Mouse (Mus musculus): Measurements from ENCODE around the gene Cln5. TPM values are rescaled to one million over a fixed set of nuclear protein-coding genes. Genes with fewer than 3 reads are reported as not detected.

The Cln5 gene
- polyA plus RNA-seq, 1 experiment from 2014 or later, result 10.7 TPM

GRCm38 (mm10) chr14:103088624-103089023 lies 18.6 kb downstream of the Cln5 start:
- no peak for ATAC-seq
- 73% methylated on average over 6 of the region's 6 CpGs for WGBS

GRCm38 (mm10) chr14:103093236-103093635 lies 23.2 kb downstream of the Cln5 start:
- Histone ChIP-seq H3K36me3 (ENCODE audit: control insufficient read depth, insufficient read depth, low read length) (peaks cover 10% of the 10 kb centered on the region), H3K9me3 (replicated peaks; ENCODE audit: control insufficient read depth, low read length, poor library complexity, severe bottlenecking) (no peaks in the 10 kb centered on the region), H3K4me2 (ENCODE audit: low read length) (no peak overlapping the region), H3K4me3 (ENCODE audit: low read depth, low read length) (no peak overlapping the region), H3K27me3 (ENCODE audit: control insufficient read depth, insufficient read depth, low read depth, low read length) (no peaks in the 10 kb centered on the region), H3K4me1 (ENCODE audit: control insufficient read depth, insufficient read depth, low read length) (peaks cover 26% of the 10 kb centered on the region), H3K27ac (ENCODE audit: low read length) (no peak overlapping the region), H3K9ac (ENCODE audit: low read depth, low read length) (no peak overlapping the region)
- ATAC-seq, result no peak
- 79% methylated on average over 3 of the region's 3 CpGs for WGBS

More at GRCm38 (mm10) chr14:103088624-103089023, 18.6 kb downstream of the Cln5 start:
- Histone ChIP-seq H3K9me3 (replicated peaks; ENCODE audit: control insufficient read depth, low read length, poor library complexity, severe bottlenecking) (no peaks in the 10 kb centered on the region), H3K4me3 (ENCODE audit: low read depth, low read length) (no peak overlapping the region), H3K27me3 (ENCODE audit: control insufficient read depth, insufficient read depth, low read depth, low read length) (no peaks in the 10 kb centered on the region), H3K36me3 (ENCODE audit: control insufficient read depth, insufficient read depth, low read length) (peaks cover 20% of the 10 kb centered on the region), H3K4me2 (ENCODE audit: low read length) (no peak overlapping the region), H3K9ac (ENCODE audit: low read depth, low read length) (no peak overlapping the region), H3K4me1 (ENCODE audit: control insufficient read depth, insufficient read depth, low read length) (no peaks in the 10 kb centered on the region), H3K27ac (ENCODE audit: low read length) (no peak overlapping the region)

- 85% methylated on average over 4 of the region's 4 CpGs for WGBS
- Histone ChIP-seq H3K9me3 (replicated peaks; ENCODE audit: control insufficient read depth, low read length, poor library complexity, severe bottlenecking) (no peaks in the 10 kb centered on the region), H3K4me1 (ENCODE audit: control insufficient read depth, insufficient read depth, low read length) (peaks cover 26% of the 10 kb centered on the region), H3K4me2 (ENCODE audit: low read length) (no peak overlapping the region), H3K9ac (ENCODE audit: low read depth, low read length) (no peak overlapping the region), H3K36me3 (ENCODE audit: control insufficient read depth, insufficient read depth, low read length) (peaks cover 9% of the 10 kb centered on the region), H3K27me3 (ENCODE audit: control insufficient read depth, insufficient read depth, low read depth, low read length) (no peaks in the 10 kb centered on the region), H3K27ac (ENCODE audit: low read length) (no peak overlapping the region), H3K4me3 (ENCODE audit: low read depth, low read length) (no peak overlapping the region)
- ATAC-seq, result no peak
Observed at GRCm38 (mm10) chr14:103093670-103094069, 23.7 kb downstream of the Cln5 start.

- WGBS, result 77% methylated on average over 8 of the region's 8 CpGs
- H3K9me3 ChIP-seq (replicated peaks; ENCODE audit: control insufficient read depth, low read length, poor library complexity, severe bottlenecking), result no peaks in the 10 kb centered on the region
- H3K27ac ChIP-seq (ENCODE audit: low read length), result no peak overlapping the region
- peaks cover 2% of the 10 kb centered on the region; the same call in 1 of the 2 replicates for H3K36me3 ChIP-seq (ENCODE audit: control insufficient read depth, insufficient read depth, low read length)
- no peak overlapping the region for H3K9ac ChIP-seq (ENCODE audit: low read depth, low read length)
- H3K27me3 ChIP-seq (ENCODE audit: control insufficient read depth, insufficient read depth, low read depth, low read length), result no peaks in the 10 kb centered on the region
- H3K4me1 ChIP-seq (ENCODE audit: control insufficient read depth, insufficient read depth, low read length), result peaks cover 26% of the 10 kb centered on the region
- no peak overlapping the region for H3K4me3 ChIP-seq (ENCODE audit: low read depth, low read length)
- H3K4me2 ChIP-seq (ENCODE audit: low read length), result no peak overlapping the region
- ATAC-seq, result no peak
Observed at GRCm38 (mm10) chr14:103095036-103095435, 25.0 kb downstream of the Cln5 start.

- Histone ChIP-seq H3K9ac (ENCODE audit: low read depth, low read length) (no peak overlapping the region), H3K4me3 (ENCODE audit: low read depth, low read length) (no peak overlapping the region), H3K9me3 (replicated peaks; ENCODE audit: control insufficient read depth, low read length, poor library complexity, severe bottlenecking) (no peaks in the 10 kb centered on the region), H3K4me2 (ENCODE audit: low read length) (no peak overlapping the region), H3K27ac (ENCODE audit: low read length) (no peak overlapping the region), H3K36me3 (ENCODE audit: control insufficient read depth, insufficient read depth, low read length) (peaks cover 2% of the 10 kb centered on the region; the same call in 1 of the 2 replicates), H3K4me1 (ENCODE audit: control insufficient read depth, insufficient read depth, low read length) (peaks cover 26% of the 10 kb centered on the region), H3K27me3 (ENCODE audit: control insufficient read depth, insufficient read depth, low read depth, low read length) (no peaks in the 10 kb centered on the region)
- no peak for ATAC-seq
- WGBS, result 89% methylated on average over 8 of the region's 8 CpGs
Observed at GRCm38 (mm10) chr14:103095826-103096225, 25.8 kb downstream of the Cln5 start.

GRCm38 (mm10) chr14:103096621-103097020 lies 26.6 kb downstream of the Cln5 start:
- Histone ChIP-seq H3K4me2 (ENCODE audit: low read length) (peak overlapping the region; percentile 21; the same call in 1 of the 2 replicates), H3K4me1 (ENCODE audit: control insufficient read depth, insufficient read depth, low read length) (peaks cover 26% of the 10 kb centered on the region), H3K36me3 (ENCODE audit: control insufficient read depth, insufficient read depth, low read length) (peaks cover 2% of the 10 kb centered on the region; the same call in 1 of the 2 replicates), H3K4me3 (ENCODE audit: low read depth, low read length) (no peak overlapping the region), H3K27ac (ENCODE audit: low read length) (no peak overlapping the region), H3K9me3 (replicated peaks; ENCODE audit: control insufficient read depth, low read length, poor library complexity, severe bottlenecking) (no peaks in the 10 kb centered on the region), H3K27me3 (ENCODE audit: control insufficient read depth, insufficient read depth, low read depth, low read length) (no peaks in the 10 kb centered on the region), H3K9ac (ENCODE audit: low read depth, low read length) (no peak overlapping the region)
- no peak for ATAC-seq
- 74% methylated on average over 6 of the region's 6 CpGs for WGBS

GRCm38 (mm10) chr14:103098213-103098586 lies 28.2 kb downstream of the Cln5 start:
- Histone ChIP-seq H3K36me3 (ENCODE audit: control insufficient read depth, insufficient read depth, low read length) (peaks cover 2% of the 10 kb centered on the region; the same call in 1 of the 2 replicates), H3K27me3 (ENCODE audit: control insufficient read depth, insufficient read depth, low read depth, low read length) (no peaks in the 10 kb centered on the region), H3K4me3 (ENCODE audit: low read depth, low read length) (peak overlapping the region; percentile 93), H3K9ac (ENCODE audit: low read depth, low read length) (peak overlapping the region; percentile 99), H3K27ac (ENCODE audit: low read length) (peak overlapping the region; percentile 98; the same call in 1 of the 2 replicates), H3K4me2 (ENCODE audit: low read length) (peak overlapping the region; percentile 67), H3K9me3 (replicated peaks; ENCODE audit: control insufficient read depth, low read length, poor library complexity, severe bottlenecking) (no peaks in the 10 kb centered on the region), H3K4me1 (ENCODE audit: control insufficient read depth, insufficient read depth, low read length) (peaks cover 26% of the 10 kb centered on the region)
- under 1% methylated on average over 2 of the region's 2 CpGs for WGBS
- no peak for ATAC-seq

- peak; percentile 81 for ATAC-seq
- Histone ChIP-seq H3K27me3 (ENCODE audit: control insufficient read depth, insufficient read depth, low read depth, low read length) (no peaks in the 10 kb centered on the region), H3K4me3 (ENCODE audit: low read depth, low read length) (peak overlapping the region; percentile 93), H3K4me2 (ENCODE audit: low read length) (peak overlapping the region; percentile 67), H3K9ac (ENCODE audit: low read depth, low read length) (peak overlapping the region; percentile 99), H3K9me3 (replicated peaks; ENCODE audit: control insufficient read depth, low read length, poor library complexity, severe bottlenecking) (no peaks in the 10 kb centered on the region), H3K4me1 (ENCODE audit: control insufficient read depth, insufficient read depth, low read length) (peaks cover 26% of the 10 kb centered on the region), H3K36me3 (ENCODE audit: control insufficient read depth, insufficient read depth, low read length) (peaks cover 2% of the 10 kb centered on the region; the same call in 1 of the 2 replicates), H3K27ac (ENCODE audit: low read length) (peak overlapping the region; percentile 98)
- under 1% methylated on average over 67 of the region's 86 CpGs for WGBS
Observed at GRCm38 (mm10) chr14:103098587-103099235, 28.7 kb downstream of the Cln5 start.

GRCm38 (mm10) chr14:103099238-103099933 lies 29.4 kb downstream of the Cln5 start, which contains the start of gene Fbxl3:
TSS of gene Fbxl3 (minus strand) at chr14:103099566.
- Histone ChIP-seq H3K4me1 (ENCODE audit: control insufficient read depth, insufficient read depth, low read length) (peaks cover 24% of the 10 kb centered on the region), H3K27me3 (ENCODE audit: control insufficient read depth, insufficient read depth, low read depth, low read length) (no peaks in the 10 kb centered on the region), H3K4me3 (ENCODE audit: low read depth, low read length) (peak within 1 kb of the TSS; percentile 93), H3K4me2 (ENCODE audit: low read length) (peak within 1 kb of the TSS; percentile 69), H3K27ac (ENCODE audit: low read length) (peak within 1 kb of the TSS; percentile 98), H3K9me3 (replicated peaks; ENCODE audit: control insufficient read depth, low read length, poor library complexity, severe bottlenecking) (no peaks in the 10 kb centered on the region), H3K9ac (ENCODE audit: low read depth, low read length) (peak within 1 kb of the TSS; percentile 99), H3K36me3 (ENCODE audit: control insufficient read depth, insufficient read depth, low read length) (peaks cover 2% of the 10 kb centered on the region; the same call in 1 of the 2 replicates)
- ATAC-seq, result peak; percentile 85
- WGBS, result under 1% methylated on average over 78 of the region's 88 CpGs

Data from midbrain, embryonic 16.5 days (tissue).